Mouse (Mus musculus) CH12.LX (cell line): ENCODE results near the gene Scgb1a1. TPM values are rescaled to one million over a fixed set of nuclear protein-coding genes. Genes with fewer than 3 reads are reported as not detected.

Experiments
- DNase-seq: peaks from one replicate; pipeline ENCODE4 v3.0.0-alpha.2; 2013; ENCODE audit errors: extremely low read depth
- H3K27ac ChIP-seq: 2 replicates; pipeline ENCODE4 v1.5.1; 2012; ENCODE audit warnings: low read depth, mild to moderate bottlenecking, control low read depth, moderate library complexity; ENCODE audit not compliant: insufficient read depth
- H3K27me3 ChIP-seq: replicated peaks from 2 replicates; pipeline ENCODE3; 2012; ENCODE audit warnings: inconsistent platforms
- H3K36me3 ChIP-seq, 2 experiments: replicated peaks in 1 of 2; 2 replicates each; pipeline versions ENCODE3 to v1.6.1; 2012; ENCODE audit warnings: inconsistent platforms in 1 of 2, low read length in 1 of 2, mild to moderate bottlenecking in 1 of 2, mixed read lengths in 1 of 2, moderate library complexity in 1 of 2; ENCODE audit not compliant: control insufficient read depth in 1 of 2, insufficient read depth in 1 of 2
- H3K4me1 ChIP-seq, 2 experiments: 2 replicates each; pipeline ENCODE4 v1.6.1; 2012; ENCODE audit warnings: inconsistent platforms in 1 of 2, moderate library complexity in 1 of 2; ENCODE audit not compliant: insufficient read depth in 2 of 2, control insufficient read depth in 1 of 2
- H3K4me2 ChIP-seq: 2 replicates; pipeline ENCODE4 v1.6.1; 2012; ENCODE audit warnings: low read depth, mild to moderate bottlenecking, control low read depth; ENCODE audit not compliant: poor library complexity, insufficient read depth, severe bottlenecking
- H3K4me3 ChIP-seq, 3 experiments: fragments of 150-350 bp in 1 of 3; sonication (generic) in 1 of 3; replicated peaks in 1 of 3; 2 replicates each; pipeline versions ENCODE3 to v1.5.1; 2011 to 2012; ENCODE audit warnings: low read depth in 2 of 3, low read length in 2 of 3, mild to moderate bottlenecking in 2 of 3, moderate library complexity in 2 of 3, control low read depth in 1 of 3, improper control_type of control experiment in 1 of 3, inconsistent platforms in 1 of 3, mixed read lengths in 1 of 3; ENCODE audit not compliant: poor library complexity in 1 of 3
- H3K79me2 ChIP-seq: replicated peaks from 2 replicates; pipeline ENCODE4 v1.6.1; 2012; ENCODE audit warnings: mild to moderate bottlenecking, moderate library complexity; ENCODE audit not compliant: control insufficient read depth, poor library complexity, insufficient read depth, severe bottlenecking; ENCODE audit errors: extremely low read depth
- H3K9ac ChIP-seq: 2 replicates; pipeline ENCODE4 v1.6.1; 2012; ENCODE audit warnings: low read depth, mild to moderate bottlenecking, control low read depth, moderate library complexity; ENCODE audit not compliant: insufficient read depth
- H3K9me3 ChIP-seq: replicated peaks from 2 replicates; pipeline ENCODE3; 2012; ENCODE audit warnings: low read length, inconsistent platforms, mixed read lengths
- BHLHE40 ChIP-seq: IDR thresholded peaks from 2 replicates; pipeline ENCODE4 v1.6.1; 2011; ENCODE audit warnings: mild to moderate bottlenecking, low read depth, low read length, improper control_type of control experiment
- E2F4 ChIP-seq: IDR thresholded peaks from 2 replicates; pipeline ENCODE4 v1.6.1; 2011; ENCODE audit warnings: low read depth, low read length, improper control_type of control experiment; ENCODE audit not compliant: insufficient replicate concordance
- ELF1 ChIP-seq: IDR thresholded peaks from 2 replicates; pipeline ENCODE4 v1.6.1; 2014; ENCODE audit warnings: low read depth, mild to moderate bottlenecking, inconsistent platforms, low read length, improper control_type of control experiment
- HCFC1 ChIP-seq: IDR thresholded peaks from 2 replicates; pipeline ENCODE4 v1.6.1; 2012; ENCODE audit warnings: low read depth, mild to moderate bottlenecking, inconsistent platforms, low read length, improper control_type of control experiment
- IRF4 ChIP-seq: IDR thresholded peaks from 2 replicates; pipeline ENCODE4 v1.6.1; 2014; ENCODE audit warnings: low read depth, mild to moderate bottlenecking, inconsistent platforms, low read length, improper control_type of control experiment
- JUND ChIP-seq: conservative IDR thresholded peaks from 2 replicates; pipeline ENCODE4 v1.6.1; 2011; ENCODE audit warnings: low read depth, low read length, improper control_type of control experiment
- KAT2A ChIP-seq: IDR thresholded peaks from 2 replicates; pipeline ENCODE4 v1.6.1; 2012; ENCODE audit warnings: low read length, improper control_type of control experiment, inconsistent platforms; ENCODE audit not compliant: insufficient replicate concordance
- MAFK ChIP-seq: IDR thresholded peaks from 2 replicates; pipeline ENCODE4 v1.6.1; 2011; ENCODE audit warnings: low read length, improper control_type of control experiment; ENCODE audit not compliant: insufficient replicate concordance
- MEF2A ChIP-seq: IDR thresholded peaks from 2 replicates; pipeline ENCODE4 v1.6.1; 2014; ENCODE audit warnings: low read depth, mild to moderate bottlenecking, inconsistent platforms, low read length, improper control_type of control experiment, borderline replicate concordance
- MYC ChIP-seq: IDR thresholded peaks from 2 replicates; pipeline ENCODE4 v1.6.1; 2011; ENCODE audit warnings: low read depth, mild to moderate bottlenecking, improper control_type of control experiment, low read length
- PAX5 ChIP-seq: IDR thresholded peaks from 2 replicates; pipeline ENCODE4 v1.6.1; 2012; ENCODE audit warnings: low read length, inconsistent platforms, mixed read lengths
- POLR2A ChIP-seq: IDR thresholded peaks from 2 replicates; pipeline ENCODE4 v1.6.1; 2011; ENCODE audit warnings: low read depth, mild to moderate bottlenecking, improper control_type of control experiment, low read length
- POLR2AphosphoS2 ChIP-seq: IDR thresholded peaks from 2 replicates; pipeline ENCODE4 v1.6.1; 2011; ENCODE audit warnings: low read depth, low read length, improper control_type of control experiment
- RAD21 ChIP-seq: IDR thresholded peaks from 2 replicates; pipeline ENCODE4 v1.6.1; 2011; ENCODE audit warnings: low read depth, mild to moderate bottlenecking, low read length, improper control_type of control experiment, moderate library complexity
- TBP ChIP-seq: conservative IDR thresholded peaks from 2 replicates; pipeline ENCODE4 v1.6.1; 2011; ENCODE audit warnings: low read depth, low read length, improper control_type of control experiment
- TCF12 ChIP-seq: IDR thresholded peaks from 2 replicates; pipeline ENCODE4 v1.6.1; 2014; ENCODE audit warnings: low read depth, mild to moderate bottlenecking, inconsistent platforms, low read length, improper control_type of control experiment
- USF1 ChIP-seq: IDR thresholded peaks from 2 replicates; pipeline ENCODE4 v1.6.1; 2014; ENCODE audit warnings: low read depth, mild to moderate bottlenecking, inconsistent platforms, low read length, improper control_type of control experiment
- ZKSCAN1 ChIP-seq: IDR thresholded peaks from 2 replicates; pipeline ENCODE4 v1.6.1; 2012; ENCODE audit warnings: low read depth, inconsistent platforms, low read length, improper control_type of control experiment, borderline replicate concordance
- ZMIZ1 ChIP-seq: IDR thresholded peaks from 2 replicates; pipeline ENCODE4 v1.6.1; 2012; ENCODE audit warnings: low read depth, mild to moderate bottlenecking, inconsistent platforms, low read length, improper control_type of control experiment
- dilution Hi-C: fragments of 300-500 bp; cut with MboI; formaldehyde crosslinking; loops from 2 replicates; pipeline ENCODE4 v1.14.3; 2020; ENCODE audit warnings: low sequenced_read_pairs; ENCODE audit not compliant: extremely low pct_unique_long_range_greater_than_20kb, extremely low pct_ligation_motif_present
- in situ Hi-C: fragments of 300-500 bp; cut with MboI; formaldehyde crosslinking; loops from 3 replicates; pipeline ENCODE4 v1.14.3; 2019; ENCODE audit warnings: low sequenced_read_pairs, low pct_ligation_motif_present, low pct_unique_long_range_greater_than_20kb, mixed read lengths
- polyA plus RNA-seq: library from polyadenylated mRNA; unstranded; fragments of >175 nt; gene quantifications from 2 replicates; pipeline ENCODE4 v1.2.1, GENCODE M21; 2012; ENCODE audit warnings: low read depth; ENCODE audit not compliant: insufficient read length
- total RNA-seq, 2 experiments: library from RNA; depleted of rRNA; stranded (reverse); fragments of 300-350 nt in 1 of 2; fragments of >200 nt in 1 of 2; gene quantifications; 2 replicates each; pipeline ENCODE4 v1.2.3; 2012 to 2014

The Scgb1a1 gene
- total and polyA plus RNA-seq, 3 experiments = not detected

DNA sequence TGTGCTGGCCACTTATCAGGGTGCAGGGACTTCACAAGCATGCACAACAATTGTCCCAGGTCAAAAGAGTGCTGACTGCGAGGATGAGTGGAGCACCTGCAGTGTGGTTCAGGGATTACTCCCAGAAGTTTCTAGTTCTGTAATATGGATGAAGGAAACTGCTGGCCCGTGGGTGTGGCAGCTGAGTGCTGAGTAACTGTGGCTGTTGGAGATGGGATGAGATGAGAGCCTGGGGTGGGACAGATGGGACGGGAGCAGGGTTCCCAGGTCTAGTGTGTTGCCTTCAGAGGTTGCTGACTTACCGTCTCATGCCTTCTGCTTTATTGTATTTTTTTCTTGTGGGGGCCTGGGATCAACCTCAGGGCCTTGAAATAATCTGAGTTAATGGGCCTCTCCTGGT lies 28.8 kb downstream of the Scgb1a1 start:
- peaks cover 9 to 48% of the 10 kb centered on the region in 2 experiments for H3K4me1 ChIP-seq
- dilution Hi-C loops (no loop called here), in situ Hi-C loops (loop anchor here (10.0 kb wide), 1 partner anchor 64 kb away; no protein-coding TSS in a partner anchor)
- H3K27ac ChIP-seq = no peak overlapping the region
- H3K27me3 ChIP-seq = no peaks in the 10 kb centered on the region
- TF ChIP-seq POLR2AphosphoS2 = no peak
- no peak for TF ChIP-seq POLR2A
- TF ChIP-seq MAFK = no peak
- no peak for TF ChIP-seq HCFC1
- no peak for TF ChIP-seq MEF2A
- TF ChIP-seq ELF1 = no peak
- no peak for TF ChIP-seq IRF4
- TF ChIP-seq ZKSCAN1 = no peak
- no peak for TF ChIP-seq KAT2A
- TF ChIP-seq USF1 = no peak
- TF ChIP-seq ZMIZ1 = no peak
- TF ChIP-seq JUND = no peak
- no peak for TF ChIP-seq TBP
- TF ChIP-seq RAD21 = no peak
- no peak for TF ChIP-seq BHLHE40
- TF ChIP-seq, all 38 proteins: peak for 0
- no peak for DNase-seq
- H3K36me3 ChIP-seq = no peaks in the 10 kb centered on the region
- no peak overlapping the region for H3K9ac ChIP-seq
- H3K4me2 ChIP-seq = no peak overlapping the region
- no peak overlapping the region for H3K4me3 ChIP-seq
- no peaks in the 10 kb centered on the region for H3K79me2 ChIP-seq
- H3K9me3 ChIP-seq = no peaks in the 10 kb centered on the region

DNA sequence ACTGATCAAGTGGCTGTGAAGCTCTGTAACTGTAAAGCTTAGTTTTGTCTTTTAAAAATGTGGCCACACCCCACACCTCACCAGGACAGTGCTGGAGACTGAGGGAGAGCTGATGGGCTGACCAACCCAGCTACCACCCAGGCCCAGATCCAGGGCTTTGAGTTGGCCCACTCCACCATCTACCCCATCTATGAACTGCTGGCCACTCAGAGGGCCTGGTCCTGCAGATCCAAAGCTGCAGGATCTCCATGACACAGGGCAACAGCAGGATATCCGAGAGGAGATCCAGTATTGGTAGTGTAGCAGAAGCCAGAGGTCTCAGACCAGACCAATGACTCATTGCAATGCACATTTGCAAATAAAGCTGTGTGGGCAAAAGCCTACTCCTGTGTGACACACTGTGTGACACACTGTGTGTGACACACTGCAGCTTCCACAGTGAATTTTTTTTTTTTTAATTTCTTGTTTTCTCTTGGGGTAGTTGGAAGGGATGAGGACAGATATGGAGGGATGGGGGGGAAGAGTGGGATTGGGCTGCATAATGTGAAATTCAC lies 29.4 kb downstream of the Scgb1a1 start:
- Histone ChIP-seq H3K9me3 (no peaks in the 10 kb centered on the region), H3K27ac (no peak overlapping the region), H3K4me3 (no peak overlapping the region), H3K4me1 (peaks cover 12 to 53% of the 10 kb centered on the region in 2 experiments), H3K36me3 (no peaks in the 10 kb centered on the region), H3K79me2 (no peaks in the 10 kb centered on the region)
- no peak for DNase-seq
- dilution Hi-C loops (no loop called here), in situ Hi-C loops (loop anchor here (10.0 kb wide), 1 partner anchor 64 kb away; no protein-coding TSS in a partner anchor)
- TF ChIP-seq POLR2A (no peak), E2F4 (no peak), PAX5 (no peak), POLR2AphosphoS2 (no peak), TBP (no peak), IRF4 (no peak), BHLHE40 (no peak), TCF12 (no peak), MYC (no peak)
- TF ChIP-seq, all 38 proteins: peak for 0
- Histone ChIP-seq H3K27me3 (no peaks in the 10 kb centered on the region), H3K4me2 (no peak overlapping the region), H3K9ac (no peak overlapping the region)
